Mouse (Mus musculus) brain, embryonic 14.5 days (tissue): ENCODE data around the gene Cant1.

Experiments
- CTCF ChIP-seq: fragments of 200-500 bp; IDR thresholded peaks from 2 replicates; pipeline ENCODE4 v1.5.1; 2012; ENCODE audit warnings: inconsistent platforms, mild to moderate bottlenecking, moderate library complexity, borderline replicate concordance; ENCODE audit not compliant: insufficient read depth, insufficient read length; ENCODE audit errors: extremely low read depth
- POLR2A ChIP-seq: fragments of 200-500 bp; IDR thresholded peaks from 2 replicates; pipeline ENCODE4 v1.6.1; 2012; ENCODE audit warnings: mild to moderate bottlenecking, inconsistent platforms, borderline replicate concordance; ENCODE audit not compliant: poor library complexity, insufficient read depth, insufficient read length, severe bottlenecking; ENCODE audit errors: extremely low read depth

DNA sequence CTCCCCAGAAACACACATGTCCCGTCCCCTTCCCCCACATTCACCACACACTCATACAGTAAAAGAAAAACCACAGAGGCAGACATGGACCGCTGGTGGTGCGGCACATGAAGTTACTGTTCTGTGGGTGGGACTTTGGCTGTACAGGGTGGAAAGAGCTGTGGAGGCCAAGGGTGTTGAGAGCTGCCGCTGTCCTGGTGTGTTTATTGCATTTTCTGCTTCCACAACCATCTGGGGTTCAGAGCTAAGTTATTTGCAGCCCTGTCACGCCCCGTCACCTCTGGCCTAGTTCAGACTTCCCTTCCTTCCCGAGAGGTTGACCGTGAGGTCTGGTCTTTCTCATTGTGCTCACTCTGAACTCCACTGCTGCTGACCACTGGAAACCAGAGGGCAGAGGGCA is 40.2 kb upstream of the Cant1 start:
- TF ChIP-seq CTCF (no peak), POLR2A (no peak)
